In the genomic region with DNA sequence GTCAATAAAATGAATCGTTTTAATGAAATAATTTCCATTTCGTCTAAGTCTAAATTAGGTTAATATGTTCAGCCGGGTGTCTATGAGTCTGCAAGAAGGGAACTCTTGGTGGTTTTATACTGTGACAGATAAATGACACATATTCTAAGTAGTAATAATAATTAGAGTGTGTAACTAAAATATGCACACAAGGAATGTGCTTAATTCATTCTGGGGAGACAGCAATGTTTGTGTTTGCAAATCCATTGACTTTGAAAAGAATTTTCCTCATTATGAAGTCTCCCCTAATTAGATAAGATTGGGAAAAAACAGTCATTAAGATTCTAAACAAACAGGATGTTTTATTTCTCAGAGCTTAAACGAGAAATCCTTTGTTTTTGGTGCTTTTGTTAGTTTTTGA, we compare ENCODE assay signal across 22 mouse cellular contexts. TPM values are rescaled to one million over a fixed set of nuclear protein-coding genes. Genes with fewer than 3 reads are reported as not detected.
DNase-seq lines count a peak whose midpoint lies in the region; ATAC-seq and TF ChIP-seq lines count a peak whose summit lies in the region.
"Had no signal": no experiment of that assay in that cellular context is flagged by ENCODE, and none has a peak within 500 bp of the region (broad histone marks: within the 10 kb centered on the region; RNA-seq: fewer than 3 reads in every experiment).

A gene (minus strand): TSS at position 84 of the 400 bp plus-strand sequence.

- H3K4me1 ChIP-seq in forebrain, embryonic 14.5 days (ENCODE audit: control insufficient read depth, insufficient read depth, low read length) = 0 out of 2 replicates have a peak, but pooled peaks cover 4% of the 10 kb centered on the region
- H3K4me1 ChIP-seq in forebrain, embryonic 12.5 days = 0 out of 2 replicates have a peak, but pooled peaks cover 5% of the 10 kb centered on the region
- no peaks in the 10 kb centered on the region for H3K4me1 ChIP-seq in forebrain, embryonic 11.5 days (replicated peaks; ENCODE audit: control insufficient read depth, insufficient read depth, low read length)
- H3K4me1 ChIP-seq: embryonic facial prominence, embryonic 10.5 days; embryonic facial prominence, embryonic 12.5 days had no signal

- no peak within 1 kb of the TSS for H3K9ac ChIP-seq in forebrain, embryonic 14.5 days (ENCODE audit: low read length)
- no peak within 1 kb of the TSS for H3K9ac ChIP-seq in forebrain, embryonic 12.5 days
- H3K9ac ChIP-seq in forebrain, embryonic 11.5 days (ENCODE audit: low read length) = no peak within 1 kb of the TSS
- H3K9ac ChIP-seq: embryonic facial prominence, embryonic 12.5 days; forebrain, embryonic 13.5 days had no signal

- no peak for TF ChIP-seq CTCF in brain, embryonic 14.5 days (IDR thresholded peaks at IDR 0.05; ENCODE audit: borderline replicate concordance, extremely low read depth, insufficient read depth, insufficient read length)

- DNase-seq in forebrain, embryonic 14.5 days (ENCODE audit: low spot score) = peak; percentile 24
- peak; percentile 94 for DNase-seq in Muller cell, postnatal 12 days (ENCODE audit: inconsistent ontology term)
- peak; percentile 14 for DNase-seq in brain, embryonic 14.5 days (ENCODE audit: low read depth)
- DNase-seq in retina, postnatal 1 day = peak; percentile 76
- DNase-seq in right cerebral cortex, postnatal 10 days (ENCODE audit: low spot score in 2 of 2) = no peak
- no peak for DNase-seq in forebrain, embryonic 11.5 days (ENCODE audit: low spot score)
- DNase-seq: adrenal gland, adult 8-10 months; adrenal gland, postnatal 14 days; adrenal gland, postnatal 36 days; cerebellum, adult 11 months; cerebellum, adult 18-20 months; cerebellum, adult 9-11 months; cerebellum, postnatal 14 days; cerebellum, postnatal 36 days had no signal

- no peak within 1 kb of the TSS for H3K4me3 ChIP-seq in forebrain, embryonic 14.5 days (ENCODE audit: low read depth, low read length)
- H3K4me3 ChIP-seq in forebrain, embryonic 12.5 days (replicated peaks) = no peak within 1 kb of the TSS
- no peak within 1 kb of the TSS for H3K4me3 ChIP-seq in forebrain, embryonic 11.5 days (ENCODE audit: low read depth, low read length)
- H3K4me3 ChIP-seq: embryonic facial prominence, embryonic 10.5 days; embryonic facial prominence, embryonic 12.5 days; forebrain, embryonic 13.5 days had no signal

- TF ChIP-seq POLR2A in brain, embryonic 14.5 days (IDR thresholded peaks at IDR 0.05; ENCODE audit: borderline replicate concordance, extremely low read depth, insufficient read depth, insufficient read length, poor library complexity, severe bottlenecking) = no peak

- no peak within 1 kb of the TSS for H3K4me2 ChIP-seq in forebrain, embryonic 14.5 days (ENCODE audit: low read length)
- no peak within 1 kb of the TSS for H3K4me2 ChIP-seq in forebrain, embryonic 12.5 days
- no peak within 1 kb of the TSS for H3K4me2 ChIP-seq in forebrain, embryonic 11.5 days (ENCODE audit: low read depth, low read length, severe bottlenecking)
- H3K4me2 ChIP-seq: embryonic facial prominence, embryonic 12.5 days; forebrain, embryonic 13.5 days had no signal

- whole genome bisulfite sequencing in forebrain, embryonic 14.5 days = 31% methylated on average over 4 of the region's 4 CpGs
- WGBS in forebrain, embryonic 12.5 days = 51% methylated on average over 4 of the region's 4 CpGs
- WGBS in forebrain, embryonic 11.5 days = 59% methylated on average over 4 of the region's 4 CpGs

- H3K27me3 ChIP-seq in forebrain, embryonic 14.5 days (replicated peaks; ENCODE audit: control insufficient read depth, insufficient read depth, low read length) = no peaks in the 10 kb centered on the region
- H3K27me3 ChIP-seq in forebrain, embryonic 12.5 days = peaks cover 6% of the 10 kb centered on the region; the same call in 1 of the 2 replicates
- no peaks in the 10 kb centered on the region for H3K27me3 ChIP-seq in forebrain, embryonic 11.5 days (ENCODE audit: control insufficient read depth, insufficient read depth, low read length)
- H3K27me3 ChIP-seq: embryonic facial prominence, embryonic 12.5 days had no signal

- H3K36me3 ChIP-seq in forebrain, embryonic 14.5 days (ENCODE audit: control insufficient read depth, insufficient read depth, low read length) = no peaks in the 10 kb centered on the region
- H3K36me3 ChIP-seq in forebrain, embryonic 12.5 days (replicated peaks) = no peaks in the 10 kb centered on the region
- H3K36me3 ChIP-seq in forebrain, embryonic 11.5 days (ENCODE audit: control insufficient read depth, insufficient read depth, low read length) = no peaks in the 10 kb centered on the region
- H3K36me3 ChIP-seq: embryonic facial prominence, embryonic 10.5 days; embryonic facial prominence, embryonic 12.5 days had no signal

- H3K9me3 ChIP-seq in forebrain, embryonic 14.5 days (replicated peaks; ENCODE audit: control insufficient read depth, low read length) = no peaks in the 10 kb centered on the region
- H3K9me3 ChIP-seq in forebrain, embryonic 12.5 days = no peaks in the 10 kb centered on the region
- H3K9me3 ChIP-seq in forebrain, embryonic 11.5 days (ENCODE audit: control insufficient read depth, low read length) = no peaks in the 10 kb centered on the region
- H3K9me3 ChIP-seq: embryonic facial prominence, embryonic 10.5 days; embryonic facial prominence, embryonic 12.5 days; forebrain, embryonic 13.5 days had no signal

- ATAC-seq in forebrain, embryonic 14.5 days = no peak
- ATAC-seq in forebrain, embryonic 12.5 days (ENCODE audit: low FRiP score) = no peak
- ATAC-seq in forebrain, embryonic 11.5 days (replicated peaks; ENCODE audit: low FRiP score) = no peak
- ATAC-seq: activated CD4-positive, CD25-positive, alpha-beta regulatory T cell, adult 4 months; forebrain, embryonic 13.5 days; forebrain, embryonic 16.5 days; Patski had no signal

- no peak within 1 kb of the TSS for H3K27ac ChIP-seq in forebrain, embryonic 14.5 days (ENCODE audit: low read depth, low read length)
- no peak within 1 kb of the TSS for H3K27ac ChIP-seq in forebrain, embryonic 12.5 days
- H3K27ac ChIP-seq in forebrain, embryonic 11.5 days (ENCODE audit: low read depth, low read length) = no peak within 1 kb of the TSS
- H3K27ac ChIP-seq: embryonic facial prominence, embryonic 10.5 days; embryonic facial prominence, embryonic 12.5 days; forebrain, embryonic 13.5 days had no signal

RNA-seq across cellular contexts. Expression of the gene that starts here (rescaled TPM):
- 0.74 TPM in 2 replicates for polyA plus RNA-seq in forebrain, embryonic 14.5 days (2014; fragmentation: Nextera tagmentation; extraction: Ambion mirVana)
- polyA plus RNA-seq in forebrain, embryonic 12.5 days (2016; fragmentation: Nextera tagmentation; extraction: Ambion mirVana) = not detected in 2 replicates
- polyA plus RNA-seq in brain, embryonic 14.5 days (2012; rRNA removed) = 0.22 and 0.39 TPM in 2 replicates
- polyA plus RNA-seq in forebrain, embryonic 11.5 days (2014; fragmentation: Nextera tagmentation; extraction: Ambion mirVana) = not detected in 2 replicates
- polyA plus RNA-seq: activated CD4-positive, CD25-positive, alpha-beta regulatory T cell, adult 4 months; C2C12; embryonic facial prominence, embryonic 10.5 days; embryonic facial prominence, embryonic 12.5 days; forebrain, embryonic 13.5 days; forebrain, embryonic 16.5 days; Patski had no signal

Comparison
In these comparisons a context has a peak if more than half of its experiments do, and no peak if none do; other contexts are left out.
1. Peak in DNase-seq in forebrain, embryonic 14.5 days; RNA of the gene not detected or under 1 TPM.
2. Peak in DNase-seq in brain, embryonic 14.5 days; RNA of the gene not detected or under 1 TPM.
3. DNase-seq: peak in Muller cell, postnatal 12 days (single experiment) and retina, postnatal 1 day (single experiment); none in right cerebral cortex, postnatal 10 days (0 of 2) and forebrain, embryonic 11.5 days (single experiment).